Mouse (Mus musculus): ENCODE measurements around the gene Zic2.

Zic2 gene

GRCm38 (mm10) chr14:122477971-122478573 lies 2.8 kb downstream of the Zic2 start:
- DNase-seq = no peak

DNA sequence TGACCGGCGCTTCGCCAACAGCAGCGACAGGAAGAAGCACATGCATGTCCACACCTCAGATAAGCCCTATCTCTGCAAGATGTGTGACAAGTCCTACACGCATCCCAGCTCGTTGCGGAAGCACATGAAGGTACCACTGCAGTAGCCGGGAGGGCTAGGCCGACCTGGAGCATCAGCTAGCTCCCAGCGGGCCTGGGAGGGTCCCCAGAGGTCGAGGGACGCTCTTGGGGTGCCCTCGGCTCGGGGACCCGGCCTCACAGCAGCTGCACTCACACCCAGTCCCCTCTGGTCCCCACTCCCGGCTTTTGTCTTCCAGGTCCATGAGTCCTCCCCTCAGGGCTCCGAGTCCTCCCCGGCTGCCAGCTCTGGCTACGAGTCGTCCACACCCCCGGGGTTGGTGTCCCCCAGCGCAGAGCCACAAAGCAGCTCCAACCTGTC lies 3.4 kb downstream of the Zic2 start:
- DNase-seq = peak; percentile 69

DNA sequence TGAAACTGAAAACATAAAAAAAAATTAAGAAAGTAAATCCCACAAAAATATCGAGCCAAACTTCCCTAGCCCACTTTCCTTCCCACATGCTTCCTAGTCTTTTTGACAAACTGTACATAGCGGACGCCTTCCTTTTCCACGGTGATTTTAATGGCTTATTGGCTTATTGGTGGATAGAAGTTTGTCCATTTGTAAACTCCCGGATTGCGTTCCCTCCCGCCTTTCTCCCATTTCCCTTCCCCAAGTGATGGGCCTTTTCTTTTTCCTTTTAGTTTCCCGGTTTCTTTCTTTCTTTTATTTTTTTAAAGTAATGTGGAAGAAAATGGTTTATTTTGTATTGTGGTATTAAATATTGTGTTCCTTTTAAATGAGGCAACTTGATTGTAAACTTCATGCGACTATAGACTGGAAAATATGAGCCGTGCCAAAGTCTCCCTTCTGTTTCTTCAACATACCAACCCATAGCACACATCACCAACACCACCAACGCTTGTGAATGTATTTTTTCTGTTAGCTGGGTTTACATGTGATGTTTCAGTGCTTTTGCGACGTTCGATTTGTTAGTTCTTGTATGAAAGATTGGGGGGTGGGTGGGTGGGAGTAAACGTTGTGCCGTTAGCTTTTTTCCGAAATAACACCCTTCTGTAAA lies 4.3 kb downstream of the Zic2 start:
- peak; percentile 30 for DNase-seq

- DNase-seq = peak; percentile 54
Measured at GRCm38 (mm10) chr14:122480355-122480754, 5.1 kb downstream of the Zic2 start.

GRCm38 (mm10) chr14:122481181-122481580 lies 5.9 kb downstream of the Zic2 start:
- DNase-seq = peak; percentile 54

DNA sequence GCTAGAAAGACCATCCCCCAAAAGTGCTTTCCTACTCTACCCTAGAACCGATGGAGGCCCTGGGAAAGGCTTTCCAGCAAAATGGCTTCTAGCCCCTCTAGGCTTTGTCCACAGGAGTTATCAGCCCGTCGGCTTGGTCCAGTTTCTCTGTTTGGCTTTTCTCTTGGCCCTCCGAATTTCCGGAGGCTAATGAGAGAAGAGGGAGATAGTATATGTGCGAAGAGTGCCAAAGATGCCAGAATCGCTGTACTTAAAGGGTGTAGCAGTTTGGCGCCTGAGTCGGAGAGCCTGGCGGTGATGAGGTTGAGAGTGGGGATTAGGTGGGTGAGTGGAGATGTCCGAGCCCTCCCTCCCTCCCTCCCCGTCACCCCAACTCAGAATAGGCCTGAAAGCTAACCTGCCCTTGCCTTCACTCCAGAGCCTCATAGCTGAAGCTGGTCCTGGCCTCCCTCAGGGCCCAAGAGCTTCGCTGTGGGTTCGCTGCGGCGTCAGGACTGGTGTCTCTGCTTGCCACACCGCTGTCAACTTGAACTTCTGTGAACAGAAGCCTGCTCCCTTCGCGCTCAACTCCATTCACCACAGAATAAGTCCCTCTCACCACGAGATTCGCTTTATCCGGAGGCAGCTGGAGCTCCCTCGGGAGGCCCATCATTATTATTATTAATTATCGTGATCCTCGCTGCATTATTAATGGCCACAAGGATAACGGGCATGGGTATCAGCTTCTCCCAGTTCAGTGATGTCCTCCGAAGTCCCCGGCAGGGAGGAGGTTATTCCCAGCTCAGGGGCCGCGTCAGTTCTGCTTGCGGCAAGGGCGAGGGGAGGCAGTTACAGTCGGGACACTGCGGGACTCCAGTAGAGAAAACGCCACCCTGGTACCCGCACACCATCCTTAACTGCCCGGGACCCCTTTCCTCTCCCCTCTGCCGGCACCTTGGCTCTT lies 7.1 kb downstream of the Zic2 start:
- DNase-seq = peak; percentile 68

DNA sequence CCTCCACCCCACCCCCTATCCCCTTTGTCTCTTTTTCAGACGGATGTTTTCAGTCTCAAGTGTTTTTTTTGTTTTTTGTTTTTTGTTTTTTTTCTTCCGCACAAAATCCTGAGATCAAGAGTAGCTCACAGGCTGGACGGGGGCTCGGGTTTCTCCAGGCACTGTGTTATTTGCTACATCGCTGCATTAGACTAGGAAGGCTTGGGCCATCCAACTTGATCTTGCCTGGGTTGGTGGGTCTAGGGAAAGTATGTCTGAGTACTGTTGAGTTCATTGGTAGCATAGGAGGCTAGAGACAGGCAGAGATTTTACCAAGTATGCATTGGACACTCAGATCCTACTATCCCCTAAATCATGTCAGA lies 7.8 kb downstream of the Zic2 start:
- no peak for DNase-seq

GRCm38 (mm10) chr14:122483556-122484421 lies 8.6 kb downstream of the Zic2 start:
- DNase-seq = peak; percentile 28

GRCm38 (mm10) chr14:122484458-122484843 lies 9.2 kb downstream of the Zic2 start:
- DNase-seq = no peak

DNA sequence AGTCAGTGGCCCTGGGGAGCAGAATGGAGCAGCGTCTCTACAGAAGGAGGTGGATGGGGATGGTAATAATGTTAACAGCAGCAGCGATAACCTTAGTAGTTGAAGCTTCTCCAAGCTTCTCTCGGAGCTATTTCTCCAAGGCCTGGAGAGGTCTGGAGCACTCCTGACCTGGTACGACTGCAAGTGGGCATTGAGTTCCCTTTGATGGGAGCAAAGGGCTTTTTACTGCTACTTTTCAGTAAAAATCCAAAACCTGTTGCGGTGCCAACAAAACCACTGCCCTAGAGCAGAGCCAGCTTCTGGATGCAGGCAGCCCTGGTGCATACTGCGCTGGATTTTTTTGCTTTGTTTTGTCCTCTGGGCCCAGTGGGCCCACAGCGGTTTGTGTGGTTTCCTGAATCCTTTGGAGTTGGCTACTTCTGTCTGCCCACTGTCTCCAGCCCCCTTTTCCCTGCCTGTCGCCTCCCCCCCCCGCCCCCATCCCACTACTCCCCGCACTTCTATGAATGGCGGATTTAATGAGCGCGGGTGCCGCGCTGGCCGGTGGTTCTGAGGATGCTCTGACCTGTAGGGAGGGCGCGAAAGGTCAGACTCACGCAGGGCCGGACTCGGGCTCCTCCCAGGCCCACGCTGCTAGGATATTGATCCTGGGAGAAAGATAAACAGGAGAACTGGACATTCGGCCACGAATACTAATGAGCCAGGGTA lies 9.8 kb downstream of the Zic2 start:
- peak; percentile 65 for DNase-seq

DNA sequence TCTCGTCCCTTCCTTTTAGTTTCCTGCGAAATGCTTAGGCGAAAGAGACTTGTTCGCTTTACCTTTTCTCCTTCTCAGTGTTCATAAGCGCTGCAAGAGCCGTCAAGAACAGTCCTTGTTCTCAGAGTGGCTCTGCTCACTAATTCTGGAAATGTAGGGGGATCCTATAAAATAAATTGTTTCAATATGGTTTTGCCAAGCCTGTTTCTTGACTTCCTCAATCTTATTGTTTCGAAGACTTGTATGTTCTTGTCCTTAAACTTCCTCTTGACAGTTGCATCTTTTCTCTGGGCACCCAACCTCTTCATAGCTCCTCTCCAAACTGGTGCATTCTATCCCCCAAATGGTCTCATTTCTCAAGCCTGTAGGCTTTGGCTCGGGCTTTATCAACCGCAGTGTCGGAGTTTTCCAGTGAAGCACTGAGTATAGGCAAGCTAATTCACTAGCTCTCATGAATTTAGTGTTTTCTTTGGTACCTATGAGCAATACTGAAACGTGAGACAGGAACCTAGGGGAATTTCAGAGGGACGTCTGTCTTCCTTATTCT lies 10.5 kb downstream of the Zic2 start:
- peak; percentile 58 for DNase-seq

GRCm38 (mm10) chr14:122486611-122487010 lies 11.4 kb downstream of the Zic2 start:
- peak; percentile 32 for DNase-seq

- DNase-seq = peak; percentile 62
Measured at GRCm38 (mm10) chr14:122487366-122487765, 12.1 kb downstream of the Zic2 start.

DNA sequence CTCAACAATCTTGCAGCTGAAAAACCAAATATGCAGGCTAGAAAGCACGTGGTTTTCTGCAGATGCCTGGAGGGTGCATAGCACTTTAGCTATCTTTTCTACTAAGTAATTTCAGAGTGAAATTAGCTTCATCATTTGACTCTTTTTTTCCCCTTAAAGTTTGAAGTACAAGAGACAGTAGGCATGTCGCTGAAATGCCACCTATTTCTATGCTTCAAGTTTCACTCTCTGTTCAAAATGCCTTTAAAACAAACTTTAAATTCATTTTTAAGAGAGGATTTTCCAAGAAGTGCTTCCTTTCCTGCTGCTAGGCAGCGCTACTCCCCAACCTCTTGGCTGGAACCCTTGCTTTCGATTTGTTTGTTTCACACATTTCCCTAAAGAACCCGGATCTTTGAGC lies 13.8 kb downstream of the Zic2 start:
- DNase-seq = peak; percentile 50

- DNase-seq = peak; percentile 59
Measured at GRCm38 (mm10) chr14:122489686-122490414, 14.6 kb downstream of the Zic2 start.

DNA sequence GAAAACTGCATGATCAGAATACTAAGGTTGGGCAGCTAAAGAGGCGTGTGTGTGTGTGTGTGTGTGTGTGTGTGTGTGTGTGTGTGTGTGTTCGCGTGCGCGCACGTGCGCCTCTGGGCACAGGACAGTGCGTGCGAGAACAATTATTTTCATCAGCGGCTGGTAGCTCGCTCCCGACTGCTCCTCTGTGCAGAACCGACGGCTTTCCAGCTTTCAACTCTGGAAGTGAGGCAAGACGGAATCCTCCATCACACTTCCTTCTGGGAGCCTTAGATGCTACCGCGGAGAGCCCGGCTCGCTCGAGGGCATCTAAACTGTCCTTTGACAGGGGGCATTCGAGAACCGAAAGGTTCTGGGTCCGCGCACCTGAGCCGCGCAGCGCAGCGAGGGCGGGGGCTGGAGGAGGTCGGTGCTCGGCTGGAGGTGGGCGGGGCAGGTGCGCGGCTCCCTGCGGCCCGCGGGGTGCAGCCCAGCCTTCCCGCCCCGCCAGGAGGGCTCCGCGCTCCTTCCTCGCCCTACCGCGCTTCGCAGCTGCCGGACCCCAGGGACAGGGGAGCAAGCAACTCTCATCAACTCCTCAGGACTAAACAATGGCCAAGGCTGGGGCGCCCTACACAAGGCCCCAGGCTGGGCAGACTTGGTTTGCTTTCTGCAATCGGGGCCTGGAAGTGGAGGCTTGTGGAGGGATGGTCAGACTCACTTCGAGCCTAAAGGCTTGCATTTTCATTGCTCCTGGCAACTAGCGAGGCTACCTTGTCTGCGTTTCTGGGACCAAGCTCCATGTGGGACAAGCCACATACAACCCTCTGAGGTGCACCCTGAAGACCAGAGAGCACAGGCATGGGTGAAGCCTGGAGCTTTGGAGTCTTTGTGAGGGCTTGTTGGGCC lies 15.4 kb downstream of the Zic2 start, which contains the start of gene Gm10837:
Gene Gm10837, plus strand, starts transcription at position 146 of the 888 bp plus-strand sequence.
- DNase-seq = peak; percentile 69

GRCm38 (mm10) chr14:122491521-122491920 lies 16.3 kb downstream of the Zic2 start:
- no peak for DNase-seq

- DNase-seq = no peak
Measured at GRCm38 (mm10) chr14:122492015-122492414, 16.8 kb downstream of the Zic2 start.

DNA sequence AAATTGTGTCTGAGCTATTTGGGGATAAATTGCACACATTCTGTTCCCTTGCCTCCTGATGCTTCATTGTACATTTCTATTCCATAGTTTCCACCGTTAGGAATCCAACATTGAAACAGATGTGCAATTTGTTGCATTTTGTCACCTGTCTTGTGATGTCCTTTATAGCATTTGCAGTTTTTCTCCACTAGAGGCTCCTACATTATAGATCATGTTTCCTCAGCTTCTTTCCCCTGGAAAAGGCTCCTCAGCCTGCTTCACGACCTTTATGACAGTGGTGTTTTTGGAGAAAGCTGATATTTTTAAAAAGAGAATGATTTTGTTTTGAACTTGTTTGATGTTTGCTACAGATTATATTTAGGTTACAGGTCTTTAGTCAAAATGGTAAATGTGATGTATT lies 33.8 kb downstream of the Zic2 start:
- peak; percentile 28 for DNase-seq

DNA sequence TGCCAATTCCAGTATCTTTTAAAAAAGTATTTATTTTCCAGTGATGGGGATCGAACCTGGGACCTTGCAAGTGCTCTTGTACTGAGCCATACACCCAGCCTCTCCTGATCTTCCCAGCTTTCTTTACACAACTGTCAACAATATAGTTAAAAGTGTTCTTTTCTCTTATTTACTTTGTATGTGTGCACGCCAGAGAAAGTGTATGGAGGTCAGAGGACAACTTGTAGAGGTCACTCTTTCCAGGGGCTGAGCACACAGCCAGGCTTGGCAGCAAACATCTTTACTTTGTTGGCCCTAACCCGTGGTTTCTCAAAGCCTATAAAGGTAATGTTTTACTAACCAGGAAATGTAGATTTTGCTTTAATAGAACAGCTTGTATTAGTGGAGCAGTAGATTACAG lies 36.3 kb downstream of the Zic2 start:
- DNase-seq = no peak

Measured in embryo, embryonic 11 days (tissue).